Comparison of ENCODE assay signal across 7 mouse cellular contexts in the genomic region with DNA sequence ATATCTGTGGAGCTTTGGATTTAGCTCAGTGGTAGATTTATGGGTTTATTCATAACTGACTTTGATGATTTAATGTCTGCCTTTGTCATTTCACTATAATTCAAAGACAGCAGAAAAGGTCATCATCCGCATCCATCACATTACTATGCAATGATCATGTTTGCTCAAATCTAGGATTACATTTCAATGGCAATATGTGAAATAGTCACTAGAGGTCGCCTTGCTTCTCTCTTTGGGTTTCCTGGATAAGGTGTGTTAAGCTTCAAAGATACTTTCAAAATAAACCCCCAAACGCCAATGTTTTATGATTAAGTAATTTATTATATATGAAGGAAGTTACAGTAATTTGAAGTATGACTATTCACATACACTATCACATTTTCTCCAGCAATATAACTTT.
A peak's percentile ranks its signal among the peaks of the same experiment; 100 is the strongest.
DNase-seq lines count a peak whose midpoint lies in the region.

No protein-coding gene starts in this region.

- peak; percentile 9 to 43 for DNase-seq in kidney, adult 8-10 months
- DNase-seq in kidney, adult 11 months, result no peak
- DNase-seq in 3134 (ENCODE audit: extremely low read depth, insufficient read length, low spot score), result peak; percentile 23
- peak; percentile 56 to 62 for DNase-seq in B cell, adult 2 months
- peak; percentile 74 for DNase-seq in c-Kit-positive CD71-positive TER-119-positive erythroid progenitor cells, embryonic 14.5 days (ENCODE audit: low spot score)
- DNase-seq in lung, postnatal 14 days, result peak; percentile 60
- no peak for DNase-seq in urinary bladder, postnatal 36 days (ENCODE audit: low spot score in 2 of 2)

Comparison
In these comparisons a context has a peak if more than half of its experiments do, and no peak if none do; other contexts are left out.
1. DNase-seq: peak in kidney, adult 8-10 months (2 of 2), 3134 (single experiment), B cell, adult 2 months (2 of 2), c-Kit-positive CD71-positive TER-119-positive erythroid progenitor cells, embryonic 14.5 days (single experiment) and lung, postnatal 14 days (single experiment); none in kidney, adult 11 months (single experiment) and urinary bladder, postnatal 36 days (0 of 2).